Mouse (Mus musculus): ENCODE data around the gene Adamtsl5. TPM values are rescaled to one million over a fixed set of nuclear protein-coding genes. Genes with fewer than 3 reads are reported as not detected.

The Adamtsl5 gene
- polyA plus RNA-seq, 1 experiment from 2014 or later, result 5.8 TPM

- no peak overlapping the region for H3K27ac ChIP-seq (replicated peaks; ENCODE audit: low read depth, low read length)
- WGBS, result 50% methylated on average over 10 of the region's 10 CpGs
- H3K27me3 ChIP-seq (replicated peaks; ENCODE audit: control insufficient read depth, insufficient read depth, low read length), result no peaks in the 10 kb centered on the region
- no peak for DNase-seq (ENCODE audit: low spot score)
- no peaks in the 10 kb centered on the region for H3K9me3 ChIP-seq (ENCODE audit: control insufficient read depth, low read length)
- no peaks in the 10 kb centered on the region for H3K4me1 ChIP-seq (ENCODE audit: control insufficient read depth, insufficient read depth, low read length)
- no peak for ATAC-seq (ENCODE audit: low read depth)
- peaks cover 30% of the 10 kb centered on the region for H3K36me3 ChIP-seq (ENCODE audit: control insufficient read depth, insufficient read depth, low read length)
- H3K4me3 ChIP-seq (ENCODE audit: low read depth, low read length), result no peak overlapping the region
- no peak overlapping the region for H3K9ac ChIP-seq (ENCODE audit: low read depth, low read length)
- no peak overlapping the region for H3K4me2 ChIP-seq (ENCODE audit: low read depth, low read length)
Observed at GRCm38 (mm10) chr10:80377716-80378115, 29.5 kb upstream of the Adamtsl5 start.

DNA sequence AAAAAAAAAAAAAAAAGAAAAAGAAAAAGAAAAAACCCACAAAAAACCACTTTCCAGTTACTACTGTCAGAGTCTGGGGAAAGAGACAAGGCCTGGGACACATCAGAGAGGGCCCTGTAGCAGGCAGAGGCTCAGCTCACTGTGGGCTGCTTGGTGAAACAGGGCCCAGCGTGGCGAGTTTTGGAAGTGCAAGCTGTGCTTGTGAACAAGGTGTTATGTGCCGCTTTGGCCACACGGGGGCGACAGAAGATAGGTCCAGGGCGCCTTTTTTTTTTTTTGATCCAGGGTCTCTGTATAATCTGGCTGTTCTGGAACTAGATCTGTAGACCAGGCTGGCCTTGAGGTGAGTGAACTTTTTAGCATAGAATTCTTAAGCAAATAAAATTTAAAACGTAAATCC lies 27.9 kb upstream of the Adamtsl5 start:
- peak; percentile 61; the same call in 1 of the 2 replicates for ATAC-seq (ENCODE audit: low read depth)
- DNase-seq (ENCODE audit: low spot score), result peak; percentile 95

DNA sequence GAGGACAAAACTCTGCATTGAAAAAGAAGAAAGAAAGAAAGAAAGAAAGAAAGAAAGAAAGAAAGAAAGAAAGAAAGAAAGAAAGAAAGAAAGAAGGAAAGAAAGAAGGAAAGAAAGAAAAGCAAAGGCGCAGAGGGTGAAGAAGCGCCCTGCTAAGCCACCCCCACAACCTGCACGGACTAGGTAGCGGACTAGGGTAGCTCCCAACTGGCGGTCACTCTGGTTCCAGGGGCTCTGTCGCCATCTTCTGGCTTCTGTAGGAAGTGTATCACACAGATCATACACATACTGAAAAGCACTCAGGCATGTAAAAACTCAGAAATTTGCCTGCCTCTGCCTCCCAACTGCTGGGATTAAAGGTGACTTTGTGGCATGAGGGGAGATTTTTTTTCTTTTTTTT lies 25.9 kb upstream of the Adamtsl5 start:
- Histone ChIP-seq H3K36me3 (ENCODE audit: control insufficient read depth, insufficient read depth, low read length) (no peaks in the 10 kb centered on the region), H3K4me3 (ENCODE audit: low read depth, low read length) (no peak overlapping the region), H3K9ac (ENCODE audit: low read depth, low read length) (no peak overlapping the region), H3K27me3 (replicated peaks; ENCODE audit: control insufficient read depth, insufficient read depth, low read length) (no peaks in the 10 kb centered on the region), H3K9me3 (ENCODE audit: control insufficient read depth, low read length) (no peaks in the 10 kb centered on the region), H3K4me2 (ENCODE audit: low read depth, low read length) (no peak overlapping the region), H3K4me1 (ENCODE audit: control insufficient read depth, insufficient read depth, low read length) (0 out of 2 replicates have a peak, but pooled peaks cover 3% of the 10 kb centered on the region), H3K27ac (replicated peaks; ENCODE audit: low read depth, low read length) (no peak overlapping the region)
- ATAC-seq (ENCODE audit: low read depth), result no peak
- 27% methylated on average over 6 of the region's 6 CpGs for WGBS
- DNase-seq (ENCODE audit: low spot score), result peak; percentile 51

More for the DNA sequence above, 27.9 kb upstream of the Adamtsl5 start:
- Histone ChIP-seq H3K9ac (ENCODE audit: low read depth, low read length) (no peak overlapping the region), H3K36me3 (ENCODE audit: control insufficient read depth, insufficient read depth, low read length) (peaks cover 15% of the 10 kb centered on the region), H3K4me2 (ENCODE audit: low read depth, low read length) (no peak overlapping the region), H3K4me3 (ENCODE audit: low read depth, low read length) (no peak overlapping the region), H3K27ac (replicated peaks; ENCODE audit: low read depth, low read length) (no peak overlapping the region), H3K9me3 (ENCODE audit: control insufficient read depth, low read length) (no peaks in the 10 kb centered on the region), H3K4me1 (ENCODE audit: control insufficient read depth, insufficient read depth, low read length) (0 out of 2 replicates have a peak, but pooled peaks cover 3% of the 10 kb centered on the region), H3K27me3 (replicated peaks; ENCODE audit: control insufficient read depth, insufficient read depth, low read length) (no peaks in the 10 kb centered on the region)
- WGBS, result 3% methylated on average over 7 of the region's 7 CpGs

- no peak overlapping the region for H3K4me2 ChIP-seq (ENCODE audit: low read depth, low read length)
- no peak overlapping the region for H3K4me3 ChIP-seq (ENCODE audit: low read depth, low read length)
- H3K27me3 ChIP-seq (replicated peaks; ENCODE audit: control insufficient read depth, insufficient read depth, low read length), result no peaks in the 10 kb centered on the region
Observed at GRCm38 (mm10) chr10:80372706-80373105, 24.5 kb upstream of the Adamtsl5 start.

DNA sequence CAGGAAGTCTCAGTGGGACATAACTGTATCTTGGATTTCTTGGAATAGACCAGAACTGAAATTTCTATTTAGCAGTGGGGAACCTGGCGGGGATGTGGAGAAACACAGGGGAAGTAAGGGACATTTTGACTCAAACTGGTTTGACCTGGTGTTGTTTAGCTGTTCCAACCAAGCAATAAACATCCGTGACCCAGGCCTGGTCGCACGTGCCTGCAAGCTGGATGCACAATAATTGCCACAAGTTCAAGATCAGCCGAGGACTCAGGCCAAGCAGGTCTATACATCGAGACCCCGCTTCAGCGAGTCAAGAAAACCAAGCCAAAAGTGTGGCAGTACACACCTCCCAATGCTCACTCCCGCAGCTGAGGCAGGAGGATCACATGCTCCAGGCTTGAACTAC lies 23.8 kb upstream of the Adamtsl5 start:
- DNase-seq (ENCODE audit: low spot score) (no peak), ATAC-seq (ENCODE audit: low read depth) (no peak)
- peak overlapping the region; percentile 21 for H3K4me2 ChIP-seq (ENCODE audit: low read depth, low read length)
- no peak overlapping the region for H3K9ac ChIP-seq (ENCODE audit: low read depth, low read length)
- no peaks in the 10 kb centered on the region for H3K9me3 ChIP-seq (ENCODE audit: control insufficient read depth, low read length)
- 46% methylated on average over 9 of the region's 9 CpGs for WGBS
- no peaks in the 10 kb centered on the region for H3K36me3 ChIP-seq (ENCODE audit: control insufficient read depth, insufficient read depth, low read length)
- H3K4me1 ChIP-seq (ENCODE audit: control insufficient read depth, insufficient read depth, low read length), result 0 out of 2 replicates have a peak, but pooled peaks cover 3% of the 10 kb centered on the region
- H3K4me3 ChIP-seq (ENCODE audit: low read depth, low read length), result 0 out of 2 replicates have a peak overlapping the region, but pooled peaks have one; percentile 28
- H3K27me3 ChIP-seq (replicated peaks; ENCODE audit: control insufficient read depth, insufficient read depth, low read length), result no peaks in the 10 kb centered on the region
- H3K27ac ChIP-seq (replicated peaks; ENCODE audit: low read depth, low read length), result no peak overlapping the region

More at GRCm38 (mm10) chr10:80372706-80373105, 24.5 kb upstream of the Adamtsl5 start:
- Histone ChIP-seq H3K4me1 (ENCODE audit: control insufficient read depth, insufficient read depth, low read length) (0 out of 2 replicates have a peak, but pooled peaks cover 3% of the 10 kb centered on the region), H3K27ac (replicated peaks; ENCODE audit: low read depth, low read length) (no peak overlapping the region), H3K9ac (ENCODE audit: low read depth, low read length) (no peak overlapping the region), H3K9me3 (ENCODE audit: control insufficient read depth, low read length) (no peaks in the 10 kb centered on the region), H3K36me3 (ENCODE audit: control insufficient read depth, insufficient read depth, low read length) (no peaks in the 10 kb centered on the region)
- ATAC-seq (ENCODE audit: low read depth), result no peak
- no peak for DNase-seq (ENCODE audit: low spot score)
- 70% methylated on average over 5 of the region's 6 CpGs for WGBS

- H3K9ac ChIP-seq (ENCODE audit: low read depth, low read length), result no peak overlapping the region
- no peaks in the 10 kb centered on the region for H3K27me3 ChIP-seq (replicated peaks; ENCODE audit: control insufficient read depth, insufficient read depth, low read length)
- peak; percentile 80 for ATAC-seq (ENCODE audit: low read depth)
- H3K4me2 ChIP-seq (ENCODE audit: low read depth, low read length), result peak overlapping the region; percentile 21
- H3K4me1 ChIP-seq (ENCODE audit: control insufficient read depth, insufficient read depth, low read length), result 0 out of 2 replicates have a peak, but pooled peaks cover 3% of the 10 kb centered on the region
- DNase-seq (ENCODE audit: low spot score), result peak; percentile 93
- H3K27ac ChIP-seq (replicated peaks; ENCODE audit: low read depth, low read length), result peak overlapping the region; percentile 19; the same call in 1 of the 2 replicates
- H3K4me3 ChIP-seq (ENCODE audit: low read depth, low read length), result peak overlapping the region; percentile 28
- no peaks in the 10 kb centered on the region for H3K9me3 ChIP-seq (ENCODE audit: control insufficient read depth, low read length)
- WGBS, result 4% methylated on average over 12 of the region's 12 CpGs
- no peaks in the 10 kb centered on the region for H3K36me3 ChIP-seq (ENCODE audit: control insufficient read depth, insufficient read depth, low read length)
Observed at GRCm38 (mm10) chr10:80371411-80371966, 23.3 kb upstream of the Adamtsl5 start.

DNA sequence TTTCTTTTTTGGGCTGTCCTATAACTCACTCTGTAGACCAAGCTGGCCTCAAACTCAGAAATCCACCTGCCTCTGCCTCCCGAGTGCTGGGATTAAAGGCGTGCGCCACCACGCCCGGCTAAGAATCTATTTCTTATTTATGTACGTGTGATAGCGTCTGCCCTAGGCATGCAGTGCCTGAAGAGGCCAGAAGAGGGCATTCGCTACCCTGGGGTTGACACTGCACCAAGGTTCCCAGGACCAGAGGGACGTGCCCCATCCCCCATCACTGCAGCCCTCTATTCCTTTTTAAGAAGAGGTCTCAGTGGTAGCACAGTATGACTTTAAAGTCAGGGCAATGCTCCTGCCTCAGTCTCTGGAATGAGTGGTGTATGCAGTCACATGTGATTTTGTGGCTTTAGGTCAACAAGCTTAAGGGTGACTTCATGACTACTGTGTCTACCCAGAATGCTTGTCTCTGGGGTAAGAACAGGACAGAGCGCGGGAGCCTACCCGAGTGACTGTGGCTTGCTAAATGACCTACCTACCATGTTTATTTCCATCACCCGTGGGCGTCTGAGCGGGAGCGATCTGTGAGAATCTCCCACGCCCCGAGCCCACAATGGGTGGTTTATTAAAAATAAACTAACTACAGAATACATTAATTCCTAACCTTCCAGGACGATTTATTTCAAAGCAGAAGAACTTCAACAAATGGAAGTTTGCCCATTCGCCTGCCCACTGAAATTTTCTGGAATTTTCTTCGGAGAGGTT lies 22.0 kb upstream of the Adamtsl5 start:
- Histone ChIP-seq H3K27me3 (replicated peaks; ENCODE audit: control insufficient read depth, insufficient read depth, low read length) (no peaks in the 10 kb centered on the region), H3K36me3 (ENCODE audit: control insufficient read depth, insufficient read depth, low read length) (no peaks in the 10 kb centered on the region), H3K4me3 (ENCODE audit: low read depth, low read length) (no peak overlapping the region), H3K4me2 (ENCODE audit: low read depth, low read length) (no peak overlapping the region), H3K9ac (ENCODE audit: low read depth, low read length) (no peak overlapping the region), H3K4me1 (ENCODE audit: control insufficient read depth, insufficient read depth, low read length) (0 out of 2 replicates have a peak, but pooled peaks cover 3% of the 10 kb centered on the region), H3K27ac (replicated peaks; ENCODE audit: low read depth, low read length) (no peak overlapping the region), H3K9me3 (ENCODE audit: control insufficient read depth, low read length) (no peaks in the 10 kb centered on the region)
- DNase-seq (ENCODE audit: low spot score) (no peak), ATAC-seq (ENCODE audit: low read depth) (no peak)
- WGBS, result 79% methylated on average over 21 of the region's 21 CpGs

GRCm38 (mm10) chr10:80368392-80368791 lies 20.2 kb upstream of the Adamtsl5 start:
- 0 out of 2 replicates have a peak, but pooled peaks cover 3% of the 10 kb centered on the region for H3K27me3 ChIP-seq (replicated peaks; ENCODE audit: control insufficient read depth, insufficient read depth, low read length)
- no peaks in the 10 kb centered on the region for H3K36me3 ChIP-seq (ENCODE audit: control insufficient read depth, insufficient read depth, low read length)
- no peak overlapping the region for H3K4me2 ChIP-seq (ENCODE audit: low read depth, low read length)
- no peak overlapping the region for H3K9ac ChIP-seq (ENCODE audit: low read depth, low read length)
- WGBS, result 86% methylated on average over 6 of the region's 6 CpGs
- no peaks in the 10 kb centered on the region for H3K9me3 ChIP-seq (ENCODE audit: control insufficient read depth, low read length)
- DNase-seq (ENCODE audit: low spot score) (no peak), ATAC-seq (ENCODE audit: low read depth) (no peak)
- no peak overlapping the region for H3K27ac ChIP-seq (replicated peaks; ENCODE audit: low read depth, low read length)
- no peak overlapping the region for H3K4me3 ChIP-seq (ENCODE audit: low read depth, low read length)
- H3K4me1 ChIP-seq (ENCODE audit: control insufficient read depth, insufficient read depth, low read length), result 0 out of 2 replicates have a peak, but pooled peaks cover 3% of the 10 kb centered on the region

Measured in embryonic facial prominence, embryonic 14.5 days (tissue).